Mouse (Mus musculus) spleen, adult 2 months (tissue): ENCODE results near the gene Armc3. TPM values are rescaled to one million over a fixed set of nuclear protein-coding genes. Genes with fewer than 3 reads are reported as not detected.

Source experiments
- DNase-seq, 2 experiments: peaks; one replicate each; pipeline versions ENCODE4 v3.0.0 to v3.0.0-alpha.2; 2012 to 2021; ENCODE audit warnings: low spot score in 2 of 2, low read depth in 1 of 2
- H3K27ac ChIP-seq: fragments of 200-500 bp; 2 replicates; pipeline ENCODE4 v1.5.1; 2012; ENCODE audit warnings: low read length, inconsistent platforms; ENCODE audit not compliant: insufficient read depth
- H3K27me3 ChIP-seq: fragments of 200-500 bp; 2 replicates; pipeline ENCODE4 v1.6.1; 2012; ENCODE audit warnings: mild to moderate bottlenecking, moderate library complexity, low read length, inconsistent platforms; ENCODE audit not compliant: control insufficient read depth, insufficient read depth
- H3K36me3 ChIP-seq: fragments of 200-500 bp; 2 replicates; pipeline ENCODE4 v1.6.1; 2012; ENCODE audit warnings: mild to moderate bottlenecking, low read length, inconsistent platforms; ENCODE audit not compliant: control insufficient read depth, insufficient read depth
- H3K4me1 ChIP-seq: fragments of 200-500 bp; 2 replicates; pipeline ENCODE4 v1.6.1; 2011; ENCODE audit warnings: inconsistent platforms; ENCODE audit not compliant: control insufficient read depth, insufficient read depth, insufficient read length
- H3K4me3 ChIP-seq: fragments of 200-500 bp; 2 replicates; pipeline ENCODE4 v1.5.1; 2011; ENCODE audit warnings: mild to moderate bottlenecking, inconsistent platforms; ENCODE audit not compliant: insufficient read depth, insufficient read length; ENCODE audit errors: extremely low read depth
- CTCF ChIP-seq: fragments of 200-500 bp; IDR thresholded peaks from 2 replicates; pipeline ENCODE4 v1.5.1; 2011; ENCODE audit warnings: mild to moderate bottlenecking, inconsistent platforms; ENCODE audit not compliant: insufficient read depth, insufficient read length, insufficient replicate concordance; ENCODE audit errors: extremely low read depth
- POLR2A ChIP-seq: fragments of 200-500 bp; IDR thresholded peaks from 2 replicates; pipeline ENCODE4 v1.6.1; 2011; ENCODE audit warnings: low read depth, low read length, inconsistent platforms
- WGBS: fragments of 180-500 bp; shearing (Covaris S2); methylation state at CpG from one replicate; pipeline ENCODE4 v1.1.7; 2018; 5-methylcytosine and 5-hydroxymethylcytosine counted together
- polyA plus RNA-seq: library from polyadenylated mRNA; depleted of rRNA; stranded (reverse); fragments of >200 nt; gene quantifications from 2 replicates; pipeline ENCODE4 v1.2.3, GENCODE M21; 2012

The Armc3 gene
- polyA plus RNA-seq, 1 experiment, result 0.12 TPM

DNA sequence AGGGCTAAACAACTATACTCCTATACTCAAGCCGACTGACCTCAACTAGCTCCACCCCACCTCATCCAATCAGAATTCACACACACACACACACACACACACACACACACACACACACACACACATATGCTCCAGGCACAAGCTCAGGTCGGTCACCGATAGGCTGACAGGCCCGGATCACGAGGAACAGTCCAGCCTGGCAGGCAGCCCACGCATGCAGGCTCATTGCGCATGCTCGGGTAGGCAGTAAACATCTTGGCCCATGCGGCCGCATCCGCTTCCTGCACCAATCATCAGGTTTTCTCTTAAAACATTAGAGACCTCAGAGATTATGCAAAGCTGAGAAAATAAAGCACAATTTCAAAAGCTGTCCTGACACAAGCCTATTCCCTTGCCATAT lies 50.5 kb downstream of the Armc3 start:
- TF ChIP-seq CTCF, result no peak
- no peak for TF ChIP-seq POLR2A
- no peak overlapping the region for H3K27ac ChIP-seq
- WGBS, result 94% methylated on average over 11 of the region's 11 CpGs
- H3K4me1 ChIP-seq, result no peaks in the 10 kb centered on the region
- DNase-seq, result no peak
- H3K27me3 ChIP-seq, result no peaks in the 10 kb centered on the region
- H3K4me3 ChIP-seq, result no peak overlapping the region
- H3K36me3 ChIP-seq, result no peaks in the 10 kb centered on the region

DNA sequence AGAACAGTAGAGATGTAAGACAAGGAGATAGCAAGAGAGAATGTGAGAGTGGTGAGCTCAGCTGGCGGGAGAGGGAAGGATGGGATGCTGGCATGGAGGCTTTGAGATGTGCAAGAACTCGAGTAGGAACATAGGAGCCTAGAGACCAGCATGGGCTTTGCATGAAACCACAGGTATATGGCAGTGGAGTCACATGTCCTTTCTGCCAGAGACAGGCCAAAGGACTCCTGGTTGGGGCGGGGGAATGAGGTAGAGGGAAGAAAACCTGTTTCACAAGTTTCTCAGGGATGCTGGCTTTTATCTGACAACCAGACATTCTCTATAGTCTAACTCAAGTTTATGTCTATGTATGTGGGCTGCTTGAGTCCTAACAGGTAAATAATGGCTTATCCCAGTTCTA lies 55.9 kb downstream of the Armc3 start:
- H3K4me1 ChIP-seq, result no peaks in the 10 kb centered on the region
- WGBS, result 75% methylated on average over 3 of the region's 3 CpGs
- no peak overlapping the region for H3K27ac ChIP-seq
- no peaks in the 10 kb centered on the region for H3K36me3 ChIP-seq
- no peak for DNase-seq
- TF ChIP-seq CTCF (no peak), POLR2A (no peak)
- H3K27me3 ChIP-seq, result no peaks in the 10 kb centered on the region
- H3K4me3 ChIP-seq, result no peak overlapping the region

DNA sequence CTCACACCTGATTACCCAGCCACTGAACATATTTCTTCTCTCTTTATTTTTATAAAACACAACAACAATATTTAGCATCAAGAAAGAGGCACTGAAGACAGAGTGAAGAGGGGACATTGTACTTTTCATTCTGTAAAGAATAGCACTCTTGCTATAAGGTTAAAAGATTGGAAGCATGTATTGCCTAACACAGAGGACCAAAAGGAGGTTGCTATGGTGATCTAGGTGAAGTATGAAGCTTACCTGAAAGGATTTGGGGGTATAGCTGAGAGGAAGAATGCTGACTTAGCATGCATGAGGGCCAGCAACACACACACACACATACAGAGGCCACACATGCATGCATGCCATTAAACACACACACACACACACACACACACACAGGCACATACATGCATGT lies 58.2 kb downstream of the Armc3 start:
- TF ChIP-seq POLR2A (no peak), CTCF (no peak)
- DNase-seq, result no peak
- Histone ChIP-seq H3K4me1 (no peaks in the 10 kb centered on the region), H3K27me3 (no peaks in the 10 kb centered on the region), H3K4me3 (no peak overlapping the region), H3K36me3 (no peaks in the 10 kb centered on the region), H3K27ac (no peak overlapping the region)

DNA sequence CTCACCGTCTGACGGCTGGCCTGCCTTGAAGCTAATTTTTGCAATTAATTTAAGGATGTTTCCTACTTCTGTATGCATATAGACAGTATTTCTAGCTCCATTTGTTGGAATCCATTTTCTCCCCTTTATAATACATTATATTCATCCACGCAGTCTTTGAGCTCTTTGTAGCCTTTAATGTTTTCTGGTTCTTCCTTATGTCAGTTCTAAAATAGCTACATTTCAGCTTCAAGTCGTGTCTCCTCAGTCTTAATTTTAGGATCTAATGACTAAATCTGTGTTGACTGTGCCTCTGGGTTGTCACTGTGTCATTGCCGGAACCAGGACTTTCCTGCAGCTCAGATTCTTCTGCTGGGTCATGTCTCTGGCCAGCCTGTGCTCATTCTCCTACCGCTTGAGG lies 61.3 kb downstream of the Armc3 start:
- no peaks in the 10 kb centered on the region for H3K36me3 ChIP-seq
- H3K27me3 ChIP-seq, result no peaks in the 10 kb centered on the region
- H3K4me1 ChIP-seq, result no peaks in the 10 kb centered on the region
- DNase-seq, result no peak
- H3K4me3 ChIP-seq, result no peak overlapping the region
- TF ChIP-seq CTCF, result no peak
- no peak for TF ChIP-seq POLR2A
- WGBS, result 87% methylated on average over 6 of the region's 6 CpGs
- H3K27ac ChIP-seq, result no peak overlapping the region

DNA sequence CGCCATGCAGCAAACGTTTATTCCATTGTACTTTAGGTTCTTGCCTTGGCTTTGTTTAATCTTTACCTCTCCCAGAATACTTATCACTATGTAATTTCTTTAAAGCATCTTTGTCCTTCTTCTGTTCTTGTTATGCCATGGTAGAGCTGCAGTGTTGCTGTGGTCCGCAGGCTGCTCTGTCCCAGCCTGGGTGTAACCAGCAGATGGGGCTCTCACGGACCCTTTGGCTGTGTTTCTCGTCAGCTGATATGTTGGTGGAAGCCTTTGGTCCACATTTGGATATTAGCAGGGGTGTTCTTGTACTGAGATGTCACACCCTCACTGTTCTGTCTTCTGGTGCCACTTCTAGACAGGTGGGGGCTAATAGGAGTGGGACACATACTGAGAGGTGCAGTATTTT lies 64.3 kb downstream of the Armc3 start:
- Histone ChIP-seq H3K36me3 (no peaks in the 10 kb centered on the region), H3K27ac (no peak overlapping the region), H3K4me3 (no peak overlapping the region), H3K4me1 (no peaks in the 10 kb centered on the region), H3K27me3 (no peaks in the 10 kb centered on the region)
- 0 out of 2 replicates have a peak, but pooled peaks have one; percentile 8 for TF ChIP-seq CTCF
- TF ChIP-seq POLR2A, result no peak
- 59% methylated on average over 5 of the region's 5 CpGs for WGBS
- DNase-seq, result no peak

DNA sequence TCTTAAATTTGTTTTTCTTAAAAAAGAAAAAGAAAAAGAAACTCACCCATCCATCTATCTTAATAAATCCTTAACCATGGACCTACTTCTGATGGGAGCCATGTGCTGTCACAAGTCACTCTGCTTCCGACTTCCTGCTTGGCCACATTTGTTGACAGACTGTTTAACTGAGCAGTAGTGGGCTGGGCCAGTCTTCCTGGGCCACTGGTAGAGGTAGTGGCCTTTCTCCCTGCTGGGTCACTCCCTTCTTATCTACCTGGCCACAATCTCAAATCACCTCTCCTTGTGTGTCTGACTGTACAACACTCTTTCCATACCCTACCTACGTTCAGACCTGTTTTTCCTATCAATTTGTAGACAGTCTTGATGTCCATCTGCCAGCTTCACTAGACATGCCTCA lies 66.7 kb downstream of the Armc3 start:
- no peaks in the 10 kb centered on the region for H3K27me3 ChIP-seq
- no peaks in the 10 kb centered on the region for H3K36me3 ChIP-seq
- WGBS, result 85% methylated on average over 2 of the region's 2 CpGs
- no peak for DNase-seq
- H3K27ac ChIP-seq, result no peak overlapping the region
- no peak for TF ChIP-seq CTCF
- TF ChIP-seq POLR2A, result no peak
- no peak overlapping the region for H3K4me3 ChIP-seq
- H3K4me1 ChIP-seq, result no peaks in the 10 kb centered on the region

DNA sequence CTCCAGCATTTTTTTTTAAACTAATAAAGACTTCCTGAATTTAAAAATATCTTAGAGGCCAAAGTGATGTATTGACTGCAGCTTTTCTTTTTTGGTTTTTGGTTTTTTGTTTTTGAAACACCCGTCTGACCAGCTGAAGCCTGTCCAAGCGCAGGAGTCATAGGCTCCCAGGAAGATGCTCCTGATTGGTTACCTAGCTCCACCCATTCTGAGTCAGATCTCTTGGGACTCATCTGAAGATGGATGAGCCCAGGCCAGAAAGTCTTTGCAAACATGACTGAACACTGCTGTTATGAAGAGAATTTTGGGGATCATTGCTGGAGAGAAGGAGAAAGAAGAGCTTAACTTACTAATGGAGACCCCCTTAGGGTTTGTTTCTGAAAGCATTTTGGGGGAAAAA lies 68.3 kb downstream of the Armc3 start:
- Histone ChIP-seq H3K4me1 (no peaks in the 10 kb centered on the region), H3K27ac (no peak overlapping the region), H3K27me3 (no peaks in the 10 kb centered on the region), H3K4me3 (no peak overlapping the region), H3K36me3 (no peaks in the 10 kb centered on the region)
- no peak for TF ChIP-seq POLR2A
- TF ChIP-seq CTCF, result no peak
- DNase-seq, result no peak
- 80% methylated on average over 2 of the region's 2 CpGs for WGBS

DNA sequence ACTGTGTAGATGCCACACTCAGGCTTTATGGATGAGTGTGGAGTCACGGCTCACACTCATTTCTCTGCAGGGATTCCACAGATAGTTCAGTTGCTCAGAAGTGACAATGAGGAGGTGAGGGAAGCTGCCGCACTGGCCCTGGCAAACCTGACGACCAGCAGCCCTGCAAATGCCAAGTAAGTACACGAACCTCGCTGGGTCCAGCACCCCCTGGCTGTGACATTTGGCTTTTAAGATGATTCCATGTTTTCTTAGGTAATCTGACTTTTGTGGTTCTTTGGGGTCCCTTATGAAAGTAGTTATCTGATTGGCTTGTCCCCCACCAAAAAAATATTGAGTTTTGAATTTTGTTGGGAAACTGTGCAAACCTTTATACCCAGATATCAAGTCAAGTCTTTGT lies 70.9 kb downstream of the Armc3 start:
- no peak for TF ChIP-seq POLR2A
- 64% methylated on average over 5 of the region's 5 CpGs for WGBS
- Histone ChIP-seq H3K36me3 (no peaks in the 10 kb centered on the region), H3K4me1 (no peaks in the 10 kb centered on the region), H3K4me3 (no peak overlapping the region), H3K27me3 (no peaks in the 10 kb centered on the region), H3K27ac (no peak overlapping the region)
- DNase-seq, result no peak
